Mouse (Mus musculus): ENCODE measurements around the gene 4930442H23Rik. TPM values are rescaled to one million over a fixed set of nuclear protein-coding genes. Genes with fewer than 3 reads are reported as not detected.

The 4930442H23Rik gene
- polyA plus RNA-seq, 1 experiment from 2014 or later, result 0.07 TPM

GRCm38 (mm10) chr10:81167200-81168086 is 16.2 kb downstream of the 4930442H23Rik start, which contains the start of gene Pias4:
Gene Pias4, minus strand, starts transcription at chr10:81167923.
- Histone ChIP-seq H3K4me1 (replicated peaks; ENCODE audit: control insufficient read depth, insufficient read depth) (no peaks in the 10 kb centered on the region), H3K9ac (ENCODE audit: low read length) (peak within 1 kb of the TSS; percentile 88), H3K4me2 (replicated peaks; ENCODE audit: low read depth) (peak within 1 kb of the TSS; percentile 93), H3K27ac (replicated peaks) (peak within 1 kb of the TSS; percentile 87), H3K9me3 (ENCODE audit: control insufficient read depth, low read length) (no peaks in the 10 kb centered on the region), H3K27me3 (ENCODE audit: control insufficient read depth, insufficient read depth, low read length) (no peaks in the 10 kb centered on the region), H3K36me3 (ENCODE audit: control insufficient read depth, insufficient read depth, low read length) (peaks cover 11% of the 10 kb centered on the region; the same call in 1 of the 2 replicates), H3K4me3 (ENCODE audit: low read depth, low read length) (peak within 1 kb of the TSS; percentile 91)
- TF ChIP-seq EP300 (optimal IDR thresholded peaks at IDR 0.05) (no peak), CTCF (IDR thresholded peaks at IDR 0.05; ENCODE audit: low read depth) (no peak)
- DNase-seq (ENCODE audit: low spot score) (peak; percentile 100), ATAC-seq (ENCODE audit: low FRiP score, low TSS enrichment) (peak; percentile 91)
- WGBS, result under 1% methylated on average over 49 of the region's 64 CpGs

GRCm38 (mm10) chr10:81165118-81165517 is 18.5 kb downstream of the 4930442H23Rik start:
- H3K4me3 ChIP-seq (ENCODE audit: low read depth, low read length), result no peak overlapping the region
- peaks cover 11% of the 10 kb centered on the region; the same call in 1 of the 2 replicates for H3K36me3 ChIP-seq (ENCODE audit: control insufficient read depth, insufficient read depth, low read length)
- no peak for ATAC-seq (ENCODE audit: low FRiP score, low TSS enrichment)
- H3K4me2 ChIP-seq (replicated peaks; ENCODE audit: low read depth), result no peak overlapping the region
- no peak overlapping the region for H3K27ac ChIP-seq (replicated peaks)
- 68% methylated on average over 8 of the region's 8 CpGs for WGBS
- no peak overlapping the region for H3K9ac ChIP-seq (ENCODE audit: low read length)
- no peaks in the 10 kb centered on the region for H3K9me3 ChIP-seq (ENCODE audit: control insufficient read depth, low read length)
- no peaks in the 10 kb centered on the region for H3K27me3 ChIP-seq (ENCODE audit: control insufficient read depth, insufficient read depth, low read length)
- no peaks in the 10 kb centered on the region for H3K4me1 ChIP-seq (replicated peaks; ENCODE audit: control insufficient read depth, insufficient read depth)
- TF ChIP-seq EP300 (optimal IDR thresholded peaks at IDR 0.05), result no peak
- no peak for TF ChIP-seq CTCF (IDR thresholded peaks at IDR 0.05; ENCODE audit: low read depth)
- DNase-seq (ENCODE audit: low spot score), result no peak

DNA sequence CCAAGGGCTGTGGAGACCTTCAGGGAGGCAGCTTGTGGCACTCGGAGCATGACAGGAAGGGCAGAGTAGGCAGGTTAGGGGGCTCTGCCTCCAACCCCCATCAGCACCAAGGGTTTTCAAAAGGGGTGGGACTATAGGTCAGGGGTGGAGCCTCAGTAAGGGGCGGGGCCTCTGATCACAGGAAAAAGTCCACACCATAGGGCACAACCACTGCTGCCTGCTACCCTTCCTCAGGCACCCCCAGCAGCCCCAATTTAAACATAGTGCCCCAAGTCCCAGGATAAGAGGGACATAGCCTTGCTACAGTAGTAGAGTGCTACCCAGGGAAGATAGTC is 21.4 kb downstream of the 4930442H23Rik start:
- no peak overlapping the region for H3K4me3 ChIP-seq (ENCODE audit: low read depth, low read length)
- H3K9ac ChIP-seq (ENCODE audit: low read length), result no peak overlapping the region
- WGBS, result 64% methylated on average over 2 of the region's 2 CpGs
- H3K4me1 ChIP-seq (replicated peaks; ENCODE audit: control insufficient read depth, insufficient read depth), result no peaks in the 10 kb centered on the region
- H3K27me3 ChIP-seq (ENCODE audit: control insufficient read depth, insufficient read depth, low read length), result no peaks in the 10 kb centered on the region
- peaks cover 16% of the 10 kb centered on the region; the same call in 1 of the 2 replicates for H3K36me3 ChIP-seq (ENCODE audit: control insufficient read depth, insufficient read depth, low read length)
- no peaks in the 10 kb centered on the region for H3K9me3 ChIP-seq (ENCODE audit: control insufficient read depth, low read length)
- DNase-seq (ENCODE audit: low spot score), result no peak
- no peak overlapping the region for H3K27ac ChIP-seq (replicated peaks)
- no peak overlapping the region for H3K4me2 ChIP-seq (replicated peaks; ENCODE audit: low read depth)
- TF ChIP-seq CTCF (IDR thresholded peaks at IDR 0.05; ENCODE audit: low read depth) (no peak), EP300 (optimal IDR thresholded peaks at IDR 0.05) (no peak)
- no peak for ATAC-seq (ENCODE audit: low FRiP score, low TSS enrichment)

DNA sequence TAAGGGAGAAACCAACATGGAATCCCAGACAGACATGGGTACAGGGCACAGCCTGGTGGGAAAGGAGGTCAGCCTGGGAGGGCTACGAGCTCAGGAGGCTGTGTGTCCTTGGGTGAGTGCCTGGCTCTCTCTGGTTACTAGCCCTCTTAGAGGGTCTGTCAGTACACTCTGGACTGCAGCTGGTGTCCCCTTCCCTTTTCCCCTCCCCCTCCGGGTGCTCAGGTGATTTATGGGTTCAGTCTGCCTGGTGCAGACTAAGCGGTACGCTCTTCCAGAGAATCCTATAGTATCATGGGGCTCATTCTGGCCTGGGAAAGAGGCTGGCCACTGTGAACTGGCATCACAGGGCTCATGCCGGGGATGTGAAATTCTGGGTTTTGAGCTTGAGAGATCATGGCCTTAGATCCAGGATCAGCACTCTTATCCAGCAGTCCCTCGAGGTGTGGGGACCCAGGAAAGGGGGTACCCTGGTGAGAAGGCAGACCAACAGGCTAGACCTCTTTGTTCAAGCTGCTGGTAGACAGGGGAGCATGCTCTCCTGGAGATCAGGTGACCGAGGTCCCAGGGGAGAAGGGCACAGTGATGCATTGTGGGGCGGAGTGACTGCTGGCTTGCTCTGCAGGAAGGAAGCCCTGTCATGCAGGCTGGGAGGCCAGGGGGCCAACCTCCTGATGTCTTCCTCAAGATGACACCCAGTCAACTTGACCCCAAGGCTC is 21.9 kb downstream of the 4930442H23Rik start:
- DNase-seq (ENCODE audit: low spot score) (no peak), ATAC-seq (ENCODE audit: low FRiP score, low TSS enrichment) (no peak)
- TF ChIP-seq CTCF (IDR thresholded peaks at IDR 0.05; ENCODE audit: low read depth) (no peak), EP300 (optimal IDR thresholded peaks at IDR 0.05) (no peak)
- Histone ChIP-seq H3K4me2 (replicated peaks; ENCODE audit: low read depth) (no peak overlapping the region), H3K9ac (ENCODE audit: low read length) (no peak overlapping the region), H3K9me3 (ENCODE audit: control insufficient read depth, low read length) (no peaks in the 10 kb centered on the region), H3K36me3 (ENCODE audit: control insufficient read depth, insufficient read depth, low read length) (peaks cover 19% of the 10 kb centered on the region; the same call in 1 of the 2 replicates), H3K4me3 (ENCODE audit: low read depth, low read length) (no peak overlapping the region), H3K27me3 (ENCODE audit: control insufficient read depth, insufficient read depth, low read length) (no peaks in the 10 kb centered on the region), H3K4me1 (replicated peaks; ENCODE audit: control insufficient read depth, insufficient read depth) (no peaks in the 10 kb centered on the region), H3K27ac (replicated peaks) (no peak overlapping the region)
- 74% methylated on average over 8 of the region's 8 CpGs for WGBS

GRCm38 (mm10) chr10:81154736-81155135 is 28.9 kb downstream of the 4930442H23Rik start:
- Histone ChIP-seq H3K4me3 (ENCODE audit: low read depth, low read length) (no peak overlapping the region), H3K27me3 (ENCODE audit: control insufficient read depth, insufficient read depth, low read length) (no peaks in the 10 kb centered on the region), H3K36me3 (ENCODE audit: control insufficient read depth, insufficient read depth, low read length) (peaks cover 34% of the 10 kb centered on the region), H3K4me2 (replicated peaks; ENCODE audit: low read depth) (no peak overlapping the region), H3K9me3 (ENCODE audit: control insufficient read depth, low read length) (no peaks in the 10 kb centered on the region), H3K9ac (ENCODE audit: low read length) (0 out of 2 replicates have a peak overlapping the region, but pooled peaks have one; percentile 13), H3K4me1 (replicated peaks; ENCODE audit: control insufficient read depth, insufficient read depth) (no peaks in the 10 kb centered on the region), H3K27ac (replicated peaks) (0 out of 2 replicates have a peak overlapping the region, but pooled peaks have one; percentile 18)
- 64% methylated on average over 6 of the region's 6 CpGs for WGBS
- ATAC-seq (ENCODE audit: low FRiP score, low TSS enrichment) (no peak), DNase-seq (ENCODE audit: low spot score) (no peak)
- no peak for TF ChIP-seq CTCF (IDR thresholded peaks at IDR 0.05; ENCODE audit: low read depth)
- TF ChIP-seq EP300 (optimal IDR thresholded peaks at IDR 0.05), result no peak
